Mouse (Mus musculus) intestine, embryonic 16.5 days (tissue): ENCODE results near the gene Olfm1. TPM values are rescaled to one million over a fixed set of nuclear protein-coding genes. Genes with fewer than 3 reads are reported as not detected.

Experiments used
- ATAC-seq: fragments of 200-750 bp; cut with Nextera tagmentation; 2 replicates; pipeline ENCODE4 v1.8.0; 2017; ENCODE audit warnings: moderate TSS enrichment, moderate library complexity
- H3K27ac ChIP-seq: fragments of 300-500 bp; sonication (generic); 2 replicates; pipeline ENCODE4 v1.5.1; 2014; ENCODE audit warnings: mild to moderate bottlenecking, low read length
- H3K27me3 ChIP-seq: fragments of 300-500 bp; sonication (generic); replicated peaks from 2 replicates; pipeline ENCODE4 v1.6.1; 2014; ENCODE audit warnings: low read length, control low read depth, mixed read lengths; ENCODE audit not compliant: control insufficient read depth, insufficient read depth
- H3K36me3 ChIP-seq: fragments of 300-500 bp; sonication (generic); 2 replicates; pipeline ENCODE4 v1.6.1; 2014; ENCODE audit warnings: low read length, control low read depth; ENCODE audit not compliant: control insufficient read depth, insufficient read depth
- H3K4me1 ChIP-seq: fragments of 300-500 bp; sonication (generic); 2 replicates; pipeline ENCODE4 v1.6.1; 2014; ENCODE audit warnings: low read length, control low read depth, mixed read lengths; ENCODE audit not compliant: control insufficient read depth, insufficient read depth
- H3K4me2 ChIP-seq: fragments of 300-500 bp; sonication (generic); 2 replicates; pipeline ENCODE4 v1.6.1; 2014; ENCODE audit warnings: low read depth, low read length, control low read depth
- H3K4me3 ChIP-seq: fragments of 300-500 bp; sonication (generic); 2 replicates; pipeline ENCODE4 v1.5.1; 2014; ENCODE audit warnings: mild to moderate bottlenecking, low read length
- H3K9ac ChIP-seq: fragments of 300-500 bp; sonication (generic); 2 replicates; pipeline ENCODE4 v1.6.1; 2014; ENCODE audit warnings: low read depth, low read length
- H3K9me3 ChIP-seq: fragments of 300-500 bp; sonication (generic); 2 replicates; pipeline ENCODE4 v1.6.1; 2016; ENCODE audit warnings: low read length, control low read depth; ENCODE audit not compliant: control insufficient read depth
- WGBS: fragments of 180-500 bp; shearing (Covaris S2); extraction: QIAGEN DNeasy Blood & Tissue Kit; methylation state at CpG from one replicate; pipeline ENCODE4 v1.1.7; 2014; 5-methylcytosine and 5-hydroxymethylcytosine counted together
- polyA plus RNA-seq: library from polyadenylated mRNA; unstranded; fragments of >200 nt; fragmentation: Nextera tagmentation; extraction: Ambion mirVana; gene quantifications from 2 replicates; pipeline ENCODE4 v1.2.1, GENCODE M21; 2015

The Olfm1 gene
- polyA plus RNA-seq, 1 experiment from 2014 or later, result 13.3 TPM

DNA sequence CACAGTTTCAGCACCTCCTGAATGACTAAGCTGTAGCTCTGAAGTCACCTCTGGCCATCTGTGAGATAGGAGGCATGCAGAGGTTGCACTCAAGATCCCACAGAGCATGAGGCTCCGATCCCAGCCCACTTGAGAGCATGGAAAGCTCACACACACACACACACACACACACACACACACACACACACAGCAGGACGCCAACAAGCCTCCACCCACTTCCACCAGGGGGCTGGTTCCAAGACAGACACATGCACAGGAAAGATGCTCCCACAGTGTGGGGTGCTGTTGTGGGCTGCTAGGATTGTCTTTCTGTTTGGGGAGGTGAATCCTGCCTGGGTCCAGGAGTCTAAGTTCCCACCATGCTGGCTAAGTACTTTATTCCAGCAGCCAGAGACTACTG, 29.0 kb downstream of the Olfm1 start:
- Histone ChIP-seq H3K36me3 (no peaks in the 10 kb centered on the region), H3K4me1 (no peaks in the 10 kb centered on the region), H3K27me3 (no peaks in the 10 kb centered on the region), H3K9ac (no peak overlapping the region), H3K4me3 (no peak overlapping the region), H3K9me3 (no peaks in the 10 kb centered on the region), H3K27ac (no peak overlapping the region), H3K4me2 (no peak overlapping the region)
- ATAC-seq, result no peak
- WGBS, result 53% methylated on average over 2 of the region's 2 CpGs

- Histone ChIP-seq H3K9ac (no peak overlapping the region), H3K27ac (no peak overlapping the region), H3K36me3 (no peaks in the 10 kb centered on the region), H3K27me3 (no peaks in the 10 kb centered on the region), H3K4me1 (no peaks in the 10 kb centered on the region), H3K9me3 (no peaks in the 10 kb centered on the region), H3K4me3 (no peak overlapping the region), H3K4me2 (no peak overlapping the region)
- WGBS, result 75% methylated on average over 5 of the region's 5 CpGs
- no peak for ATAC-seq
These were observed 32.0 kb downstream of the Olfm1 start for GRCm38 (mm10) chr2:28224819-28225218.

DNA sequence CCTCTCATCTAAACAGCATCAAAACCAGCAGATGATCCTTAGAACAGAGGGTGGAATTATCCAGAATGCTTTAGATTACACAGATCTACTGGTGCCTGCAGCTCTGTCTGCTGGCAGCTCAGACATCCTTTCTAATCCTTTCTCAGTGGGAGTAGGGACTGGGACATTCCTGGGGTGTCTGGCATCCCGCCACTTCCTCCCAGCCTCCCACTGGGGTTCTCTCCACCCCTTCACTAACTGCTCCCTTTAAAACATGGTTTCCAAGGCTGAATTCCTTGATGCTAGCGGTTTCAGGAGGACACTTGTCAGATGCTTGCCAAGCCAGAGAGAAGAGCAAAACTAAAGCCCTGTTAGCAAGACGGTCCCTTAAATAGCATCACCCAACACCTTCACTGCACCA, 33.1 kb downstream of the Olfm1 start:
- Histone ChIP-seq H3K4me3 (no peak overlapping the region), H3K27me3 (no peaks in the 10 kb centered on the region), H3K4me1 (no peaks in the 10 kb centered on the region), H3K4me2 (no peak overlapping the region), H3K36me3 (no peaks in the 10 kb centered on the region), H3K9ac (no peak overlapping the region), H3K9me3 (no peaks in the 10 kb centered on the region), H3K27ac (no peak overlapping the region)
- no peak for ATAC-seq
- WGBS, result 65% methylated on average over 3 of the region's 3 CpGs

GRCm38 (mm10) chr2:28226971-28227370, 34.2 kb downstream of the Olfm1 start:
- Histone ChIP-seq H3K9me3 (no peaks in the 10 kb centered on the region), H3K27me3 (no peaks in the 10 kb centered on the region), H3K27ac (no peak overlapping the region), H3K36me3 (no peaks in the 10 kb centered on the region), H3K4me2 (no peak overlapping the region), H3K4me3 (no peak overlapping the region), H3K4me1 (no peaks in the 10 kb centered on the region), H3K9ac (no peak overlapping the region)
- 67% methylated on average over 5 of the region's 5 CpGs for WGBS
- ATAC-seq, result no peak

DNA sequence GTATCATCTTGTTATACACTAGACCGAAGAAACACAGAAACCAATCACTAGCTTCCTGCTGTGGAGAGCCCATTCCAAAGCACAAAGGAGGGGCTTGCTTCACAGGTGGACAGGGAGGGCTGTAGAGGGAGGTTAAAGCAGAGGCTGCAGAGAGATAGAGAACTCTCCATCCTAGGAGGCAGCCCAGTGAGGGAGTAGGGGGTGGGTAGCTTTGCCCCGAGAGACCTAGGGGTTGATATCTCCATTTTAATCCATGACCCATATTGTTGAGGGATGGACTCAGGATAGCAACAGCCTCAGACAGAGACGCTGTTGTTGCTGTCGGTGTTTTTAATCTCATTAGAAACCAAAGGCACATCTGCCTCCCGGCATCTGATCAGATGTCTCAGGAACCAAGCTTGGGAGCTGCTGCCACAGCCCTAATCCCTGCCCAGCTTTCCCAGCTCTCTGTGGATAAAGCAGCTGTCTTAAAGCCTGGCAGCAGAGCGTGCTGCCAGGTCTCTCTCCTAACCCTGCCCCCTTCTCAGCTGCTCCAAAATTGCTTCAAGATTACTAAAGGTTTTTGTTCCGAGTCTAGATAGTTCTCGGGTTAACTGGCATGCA, 34.9 kb downstream of the Olfm1 start:
- H3K36me3 ChIP-seq, result no peaks in the 10 kb centered on the region
- no peaks in the 10 kb centered on the region for H3K9me3 ChIP-seq
- H3K9ac ChIP-seq, result no peak overlapping the region
- H3K4me3 ChIP-seq, result no peak overlapping the region
- WGBS, result 70% methylated on average over 8 of the region's 8 CpGs
- no peaks in the 10 kb centered on the region for H3K27me3 ChIP-seq
- H3K4me2 ChIP-seq, result no peak overlapping the region
- no peak for ATAC-seq
- no peak overlapping the region for H3K27ac ChIP-seq
- H3K4me1 ChIP-seq, result no peaks in the 10 kb centered on the region

DNA sequence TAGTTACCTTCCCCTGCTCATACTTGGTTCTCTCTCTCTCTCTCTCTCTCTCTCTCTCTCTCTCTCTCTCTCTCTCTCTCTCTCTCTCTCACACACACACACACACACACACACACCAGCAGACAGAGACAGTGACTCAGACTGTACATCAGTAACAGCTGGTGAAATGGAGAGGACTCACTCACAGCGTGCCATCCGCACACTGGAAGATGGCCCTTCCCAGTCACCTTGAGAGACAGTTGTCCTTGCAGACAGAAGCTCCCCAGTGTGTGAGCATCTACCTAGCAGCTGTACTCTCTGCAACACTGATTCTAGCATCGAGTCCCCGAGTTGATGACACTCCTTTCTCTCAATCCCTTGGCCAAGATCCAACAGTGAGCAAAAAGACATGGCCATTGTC, 35.6 kb downstream of the Olfm1 start:
- Histone ChIP-seq H3K36me3 (no peaks in the 10 kb centered on the region), H3K4me3 (no peak overlapping the region), H3K27me3 (no peaks in the 10 kb centered on the region), H3K4me2 (no peak overlapping the region), H3K9me3 (no peaks in the 10 kb centered on the region), H3K4me1 (no peaks in the 10 kb centered on the region), H3K9ac (no peak overlapping the region), H3K27ac (no peak overlapping the region)
- ATAC-seq, result no peak
- WGBS, result 84% methylated on average over 4 of the region's 4 CpGs

- WGBS, result 74% methylated on average over 4 of the region's 4 CpGs
- no peak for ATAC-seq
- no peak overlapping the region for H3K4me3 ChIP-seq
These were observed 42.3 kb downstream of the Olfm1 start for GRCm38 (mm10) chr2:28235129-28235528.

DNA sequence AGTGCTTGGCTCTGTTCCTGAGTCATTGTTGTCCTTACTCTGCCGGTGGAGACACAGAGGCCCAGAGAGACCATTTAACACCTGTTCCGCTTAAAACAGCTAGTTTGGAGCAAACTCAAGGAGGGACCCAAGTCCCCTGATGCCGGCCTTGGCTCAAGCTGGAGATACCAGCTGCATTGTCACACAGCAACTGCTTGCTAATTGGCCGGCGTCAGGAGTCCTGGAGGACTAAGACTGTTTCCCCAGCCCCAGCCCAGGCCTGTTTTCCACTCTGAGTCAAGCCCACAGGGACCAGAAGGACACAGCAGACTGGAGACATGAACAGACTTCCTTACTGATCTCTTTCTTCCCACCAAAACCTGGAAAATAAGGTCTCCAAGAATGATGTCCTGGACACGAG, 43.7 kb downstream of the Olfm1 start:
- no peak for ATAC-seq
- no peaks in the 10 kb centered on the region for H3K36me3 ChIP-seq
- no peaks in the 10 kb centered on the region for H3K27me3 ChIP-seq
- WGBS, result 75% methylated on average over 6 of the region's 6 CpGs
- H3K4me2 ChIP-seq, result no peak overlapping the region
- no peaks in the 10 kb centered on the region for H3K9me3 ChIP-seq
- H3K4me1 ChIP-seq, result no peaks in the 10 kb centered on the region
- H3K9ac ChIP-seq, result no peak overlapping the region
- no peak overlapping the region for H3K4me3 ChIP-seq
- no peak overlapping the region for H3K27ac ChIP-seq

More at GRCm38 (mm10) chr2:28235129-28235528, 42.3 kb downstream of the Olfm1 start:
- H3K27me3 ChIP-seq, result no peaks in the 10 kb centered on the region
- no peaks in the 10 kb centered on the region for H3K4me1 ChIP-seq
- no peak overlapping the region for H3K9ac ChIP-seq
- no peak overlapping the region for H3K4me2 ChIP-seq
- H3K9me3 ChIP-seq, result no peaks in the 10 kb centered on the region
- no peaks in the 10 kb centered on the region for H3K36me3 ChIP-seq
- H3K27ac ChIP-seq, result no peak overlapping the region

DNA sequence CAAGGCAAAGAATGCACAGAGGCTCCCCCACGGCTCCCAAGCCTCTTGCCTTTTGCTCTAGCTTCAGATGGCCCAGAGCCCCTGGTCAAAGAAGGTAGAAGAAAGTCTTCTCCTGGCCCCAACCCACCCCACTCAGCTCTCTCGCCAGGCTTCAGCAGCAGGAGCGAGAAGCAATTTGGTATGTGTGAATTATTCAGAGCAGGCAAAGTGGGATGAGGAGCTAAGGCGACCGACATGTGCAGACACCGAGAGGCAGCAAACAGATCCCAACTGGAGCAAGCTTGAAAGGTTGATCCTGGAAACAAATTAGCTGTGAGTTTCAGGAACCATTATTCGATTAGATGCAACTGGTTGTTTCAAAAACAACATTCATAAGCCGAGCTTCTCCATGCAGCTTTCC, 46.8 kb downstream of the Olfm1 start:
- Histone ChIP-seq H3K4me2 (no peak overlapping the region), H3K27ac (no peak overlapping the region), H3K4me1 (0 out of 2 replicates have a peak, but pooled peaks cover 4% of the 10 kb centered on the region), H3K9ac (no peak overlapping the region), H3K27me3 (no peaks in the 10 kb centered on the region), H3K36me3 (no peaks in the 10 kb centered on the region), H3K4me3 (no peak overlapping the region), H3K9me3 (no peaks in the 10 kb centered on the region)
- WGBS, result 72% methylated on average over 8 of the region's 8 CpGs
- no peak for ATAC-seq

DNA sequence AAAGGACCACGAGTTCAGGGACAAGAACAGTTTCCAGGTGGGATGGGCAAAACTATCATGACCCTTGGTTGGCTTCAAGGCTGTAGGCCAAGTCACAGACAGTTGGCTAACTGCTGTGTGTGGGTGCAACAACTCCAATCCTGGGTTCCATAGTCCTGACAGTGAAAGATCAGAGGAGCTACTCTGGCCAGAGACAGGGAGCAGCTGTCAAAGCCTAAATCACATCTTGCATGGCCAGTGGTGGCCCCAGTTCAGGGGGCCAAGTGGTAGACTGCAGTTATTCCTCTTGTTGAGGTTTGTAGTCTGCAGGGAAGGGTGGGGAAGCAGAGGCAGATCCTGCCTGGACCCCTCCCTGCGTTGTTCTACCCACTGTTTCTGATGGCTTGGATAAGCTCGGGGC, 48.1 kb downstream of the Olfm1 start:
- H3K4me1 ChIP-seq, result 0 out of 2 replicates have a peak, but pooled peaks cover 4% of the 10 kb centered on the region
- no peak for ATAC-seq
- H3K9ac ChIP-seq, result no peak overlapping the region
- H3K27me3 ChIP-seq, result no peaks in the 10 kb centered on the region
- no peaks in the 10 kb centered on the region for H3K9me3 ChIP-seq
- no peak overlapping the region for H3K4me3 ChIP-seq
- H3K4me2 ChIP-seq, result no peak overlapping the region
- no peaks in the 10 kb centered on the region for H3K36me3 ChIP-seq
- WGBS, result 89% methylated on average over 3 of the region's 3 CpGs
- H3K27ac ChIP-seq, result no peak overlapping the region
